Mouse (Mus musculus) Muller cell, postnatal 12 days (primary cell): ENCODE results near the gene BC005537.
A peak's percentile ranks its signal among the peaks of the same experiment; 100 is the strongest.
"Not testable (repeated sequence)": the region's sequence is repeated elsewhere in the genome, so short reads cannot be mapped to it uniquely, and the experiment has no call there.

Source experiments
- DNase-seq: peaks from one replicate; pipeline ENCODE4 v3.0.0-alpha.2; 2015; ENCODE audit errors: inconsistent ontology term

Gene BC005537

DNA sequence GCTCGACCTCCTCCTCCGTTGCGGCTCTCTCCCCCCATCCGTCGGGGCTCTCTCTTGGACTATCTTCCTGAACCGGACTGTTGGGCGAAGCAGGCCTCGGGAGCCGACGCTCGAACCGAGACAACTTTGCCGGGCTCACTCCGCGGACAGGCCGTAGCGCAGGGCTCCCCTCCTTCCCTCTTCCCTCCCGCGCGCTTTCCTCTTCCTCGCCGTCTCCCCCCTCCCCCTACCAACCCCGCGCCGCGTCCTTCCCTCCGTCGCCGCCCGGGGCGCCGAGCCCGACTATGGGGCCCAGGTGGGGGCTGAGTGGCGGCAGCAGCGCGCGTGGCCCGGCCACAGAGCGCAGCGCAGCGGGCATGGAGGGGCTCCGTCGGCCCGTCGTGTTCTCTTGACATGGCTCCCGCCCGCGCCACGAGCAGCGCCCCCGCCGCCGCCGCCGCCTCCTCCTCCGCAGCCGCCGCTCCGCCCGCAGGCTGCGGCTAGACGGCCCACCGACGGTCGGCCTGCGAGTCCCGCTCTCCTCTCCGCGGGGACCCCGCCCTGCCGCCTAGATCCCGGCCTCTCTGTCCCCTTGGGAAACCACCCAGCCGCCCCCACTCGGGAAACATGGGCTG lies at the start of gene BC005537:
Gene BC005537 (plus strand): TSS at position 350 of the 614 bp plus-strand sequence.
- no peak for DNase-seq

GRCm38 (mm10) chr13:24756756-24757155 lies 44.7 kb upstream of the BC005537 start:
- no peak for DNase-seq

DNA sequence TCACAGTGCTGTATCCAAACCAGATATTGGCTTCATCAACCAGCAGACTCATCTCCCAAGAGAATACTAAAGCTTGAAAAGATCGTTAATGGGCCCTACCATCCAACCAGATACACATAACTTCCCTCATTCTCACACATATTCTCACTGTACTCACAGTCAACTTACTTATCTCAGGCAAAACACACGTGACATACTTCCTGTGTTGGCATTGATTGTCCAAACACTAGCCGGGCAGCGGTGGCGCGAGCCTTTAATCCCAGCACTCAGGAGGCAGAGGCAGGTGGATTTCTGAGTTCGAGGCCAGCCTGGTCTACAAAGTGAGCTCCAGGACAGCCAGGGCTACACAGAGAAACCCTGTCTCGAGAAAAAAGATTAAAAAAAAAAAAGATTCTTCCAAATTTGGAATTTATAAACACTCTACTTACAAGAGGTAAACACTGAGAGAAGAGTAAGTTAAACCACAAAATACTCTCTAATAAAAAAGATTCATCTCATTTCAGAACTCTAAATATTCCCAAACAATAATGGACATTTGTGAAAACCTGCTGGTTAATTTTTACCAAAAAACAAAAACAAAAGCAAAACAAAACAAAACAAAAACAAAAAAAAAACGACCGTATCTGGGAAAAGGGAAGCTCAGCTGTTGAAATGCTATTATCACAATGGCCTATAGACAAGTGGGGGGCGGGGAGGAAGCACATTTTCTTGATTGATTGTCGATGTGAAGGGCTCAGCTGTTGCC lies 43.5 kb upstream of the BC005537 start:
- no peak for DNase-seq

DNA sequence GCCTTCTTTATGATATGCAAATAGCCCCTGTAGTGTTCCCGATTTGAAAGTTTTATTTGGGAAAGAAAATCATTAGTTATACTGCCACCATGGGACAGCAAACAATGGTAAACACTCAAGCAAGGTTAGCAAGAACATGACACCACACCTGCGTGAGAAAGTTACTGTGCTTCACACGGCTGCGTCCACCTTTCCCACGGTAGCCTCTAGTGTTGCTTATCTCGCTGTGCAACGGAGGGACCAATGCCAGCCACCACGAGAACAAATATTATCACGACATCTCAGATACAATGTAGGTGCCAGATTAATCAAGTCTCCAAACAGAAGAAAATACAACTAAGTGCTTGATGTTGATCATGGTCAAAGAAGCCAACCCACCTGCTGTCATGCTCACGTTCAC lies 42.0 kb upstream of the BC005537 start:
- DNase-seq, result no peak

DNA sequence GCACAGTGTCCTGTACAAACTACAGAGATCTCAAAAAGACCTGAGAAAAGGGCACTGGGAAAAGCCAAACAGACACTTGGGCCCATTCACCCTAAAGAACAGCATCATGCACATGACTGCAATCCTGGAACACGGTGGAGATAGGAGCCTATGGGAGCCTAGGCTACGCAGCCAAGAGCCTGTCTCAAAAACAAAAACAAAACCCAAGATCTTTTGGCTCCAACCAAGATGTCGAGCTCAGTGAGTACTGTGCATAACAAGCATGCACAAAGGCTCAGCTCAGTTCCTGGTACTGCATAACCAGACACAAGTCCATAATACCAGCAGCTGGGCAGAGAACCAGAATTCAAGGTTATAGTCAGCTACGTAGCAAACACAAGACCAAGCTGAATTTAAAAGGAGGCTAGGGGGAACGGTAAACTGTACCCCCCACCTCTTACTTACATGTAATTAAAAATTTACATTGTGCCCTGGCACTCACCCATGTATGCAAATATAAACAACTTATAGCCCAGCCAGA lies 41.0 kb upstream of the BC005537 start:
- no peak for DNase-seq

- no peak for DNase-seq
Observed at GRCm38 (mm10) chr13:24761083-24761402, 40.4 kb upstream of the BC005537 start.

DNA sequence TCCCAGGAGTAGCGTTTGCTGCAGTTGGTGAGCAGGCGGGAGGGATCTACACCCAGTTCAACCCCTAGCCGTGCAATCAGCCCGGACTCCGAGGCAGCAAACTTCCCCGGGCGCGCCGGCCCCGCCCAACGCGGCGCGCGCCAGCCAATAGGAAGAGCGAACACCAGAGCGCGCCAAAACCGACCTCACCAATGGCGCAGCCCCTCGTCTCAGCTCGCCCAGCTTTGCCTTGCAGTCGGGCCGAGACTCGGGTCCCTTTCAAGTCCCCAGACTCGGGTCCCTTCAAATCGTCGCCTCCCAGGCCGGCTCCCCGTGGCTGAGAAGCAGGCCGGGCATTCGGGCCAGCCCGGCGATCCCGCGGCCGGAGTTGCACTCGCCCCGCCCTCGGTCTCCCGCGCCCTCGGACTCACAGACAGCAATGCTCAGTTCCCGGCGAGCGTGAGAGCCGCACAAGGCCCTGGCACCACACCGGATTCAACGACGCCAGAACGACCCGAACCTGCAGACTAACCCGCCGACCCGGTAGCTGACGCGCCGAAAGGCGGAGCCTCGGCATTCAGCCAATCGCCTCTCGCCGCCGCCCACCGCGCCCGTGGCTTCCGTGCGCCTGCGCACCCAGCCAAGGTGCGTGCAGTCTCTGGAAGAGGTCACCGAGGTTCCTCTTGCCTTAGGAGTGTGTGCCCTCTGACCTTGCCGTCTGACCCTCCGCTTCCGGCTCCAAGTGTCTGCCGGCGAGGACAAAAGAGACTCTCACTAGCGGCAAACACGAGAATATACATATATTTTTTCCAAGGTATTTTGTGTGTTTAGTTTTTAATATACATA lies 39.8 kb upstream of the BC005537 start, which contains the start of gene Gmnn:
Gene Gmnn (minus strand): TSS at position 521 of the 825 bp plus-strand sequence.
- peak; percentile 96 for DNase-seq

DNA sequence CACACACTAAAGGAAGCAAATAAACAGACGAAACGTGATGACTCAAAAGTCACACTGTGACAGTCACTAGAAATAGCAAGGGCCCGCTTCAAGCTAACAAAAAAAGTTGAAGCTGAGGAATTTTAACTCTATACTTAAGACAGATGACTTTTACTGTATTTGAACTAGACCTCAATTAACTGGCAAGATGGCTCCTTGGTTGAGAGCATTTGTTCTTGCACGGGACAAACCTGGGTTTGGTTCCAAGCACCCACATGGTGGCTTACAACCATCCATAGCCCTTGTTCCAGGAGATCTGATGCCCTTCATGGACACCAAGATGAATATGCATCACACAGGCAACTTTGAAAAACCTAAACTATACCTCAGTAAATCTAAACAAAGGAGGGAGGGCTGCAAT lies 39.2 kb upstream of the BC005537 start:
- DNase-seq, result no peak

GRCm38 (mm10) chr13:24767809-24768208 lies 33.6 kb upstream of the BC005537 start:
- DNase-seq, result not testable (repeated sequence)

DNA sequence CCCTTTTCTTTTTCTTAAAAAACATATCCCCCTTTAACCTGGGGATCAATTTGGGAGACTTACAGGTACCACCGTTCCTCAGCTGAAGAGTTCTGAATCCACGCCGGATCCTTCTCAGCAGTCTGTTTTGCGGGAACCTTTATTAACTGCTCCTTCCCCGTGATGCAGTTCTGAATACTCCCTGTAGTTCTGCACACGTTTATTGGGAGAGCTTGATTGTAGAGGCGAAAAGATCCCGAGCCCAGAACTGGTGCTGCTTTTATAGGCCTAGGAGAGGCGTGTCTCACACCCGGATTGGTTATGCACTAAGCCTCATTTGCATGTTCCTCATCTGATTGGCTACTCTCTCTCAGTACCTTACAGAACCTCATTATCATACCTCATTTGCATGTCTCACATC lies 30.0 kb upstream of the BC005537 start:
- not testable (repeated sequence) for DNase-seq

DNA sequence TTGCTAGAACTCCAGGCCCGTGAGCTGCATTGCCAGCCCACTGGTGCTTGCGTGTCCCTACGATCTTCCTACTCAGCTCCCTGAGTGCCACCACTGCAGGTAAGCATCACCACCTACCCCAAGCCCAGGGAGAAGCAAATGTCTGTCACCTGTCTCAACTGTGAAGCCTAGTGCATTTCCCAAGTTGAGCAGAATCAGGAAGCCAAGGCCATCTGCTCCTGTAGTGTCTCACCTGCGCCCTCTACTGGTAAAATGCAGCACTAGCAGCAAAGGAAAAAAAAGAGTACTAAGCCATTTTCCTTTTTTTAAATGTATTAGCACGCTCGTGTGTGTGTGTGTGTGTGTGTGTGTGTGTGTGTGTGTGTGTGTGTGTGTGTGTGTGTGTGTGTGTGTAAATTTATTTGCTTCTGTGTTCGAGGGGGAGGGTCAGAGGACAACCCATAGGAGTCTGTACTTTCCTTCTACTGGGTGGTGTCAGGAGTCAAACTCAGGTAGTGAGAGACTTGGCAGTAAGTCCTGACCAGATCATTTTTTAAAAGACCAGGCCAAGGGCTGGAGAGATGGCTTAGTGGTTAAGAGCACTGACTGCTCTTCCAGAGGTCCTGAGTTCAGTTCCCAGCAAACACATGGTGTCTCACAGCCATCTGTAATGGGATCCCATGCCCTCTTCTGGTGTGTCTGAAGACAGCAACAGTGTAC lies 25.2 kb upstream of the BC005537 start:
- peak; percentile 29 for DNase-seq

GRCm38 (mm10) chr13:24778026-24778425 lies 23.4 kb upstream of the BC005537 start:
- DNase-seq, result no peak

GRCm38 (mm10) chr13:24778706-24779380 lies 22.6 kb upstream of the BC005537 start:
- no peak for DNase-seq

DNA sequence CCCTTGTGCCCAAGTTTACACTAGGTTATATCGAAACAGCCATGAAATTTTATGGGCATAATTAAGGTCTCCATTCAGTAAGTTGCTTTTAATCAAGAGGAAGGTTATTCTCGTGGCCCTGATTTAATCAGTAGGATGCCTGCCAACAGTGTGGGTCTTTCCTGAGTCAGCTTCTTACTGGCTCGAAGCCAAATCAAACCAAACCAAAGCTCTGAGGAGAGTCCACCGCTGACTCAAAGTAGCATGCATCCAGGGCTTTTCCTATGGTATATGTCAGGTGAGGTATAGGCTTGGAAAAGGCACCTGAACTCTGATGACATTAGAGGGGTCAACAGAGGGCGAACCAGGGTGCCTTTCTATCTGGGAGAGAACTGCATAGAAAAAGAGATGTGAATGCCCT lies 19.5 kb upstream of the BC005537 start:
- DNase-seq, result peak; percentile 27

DNA sequence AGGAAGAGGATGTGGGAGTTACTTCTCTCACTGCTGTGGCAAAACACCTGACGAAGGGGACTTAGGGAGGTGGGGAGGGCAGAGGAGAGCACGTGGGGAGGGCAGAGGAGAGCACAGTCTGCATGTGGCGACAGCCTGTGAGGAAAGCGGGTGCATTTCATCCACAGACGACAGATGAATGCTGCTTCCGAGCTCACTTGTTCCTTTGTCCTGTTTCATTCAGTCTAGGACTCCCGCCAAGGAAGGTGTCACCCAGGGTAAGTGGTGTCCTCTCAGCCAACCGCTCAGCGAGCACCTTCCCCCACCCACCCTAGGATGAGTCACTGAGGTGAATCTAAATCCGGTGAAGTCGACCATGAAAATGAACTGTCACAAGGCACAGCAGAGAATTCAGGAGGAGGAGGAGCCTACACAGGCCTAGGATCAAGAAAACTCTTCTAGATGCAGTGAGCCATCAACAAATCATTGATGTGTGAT lies 15.4 kb upstream of the BC005537 start:
- peak; percentile 85 for DNase-seq

DNA sequence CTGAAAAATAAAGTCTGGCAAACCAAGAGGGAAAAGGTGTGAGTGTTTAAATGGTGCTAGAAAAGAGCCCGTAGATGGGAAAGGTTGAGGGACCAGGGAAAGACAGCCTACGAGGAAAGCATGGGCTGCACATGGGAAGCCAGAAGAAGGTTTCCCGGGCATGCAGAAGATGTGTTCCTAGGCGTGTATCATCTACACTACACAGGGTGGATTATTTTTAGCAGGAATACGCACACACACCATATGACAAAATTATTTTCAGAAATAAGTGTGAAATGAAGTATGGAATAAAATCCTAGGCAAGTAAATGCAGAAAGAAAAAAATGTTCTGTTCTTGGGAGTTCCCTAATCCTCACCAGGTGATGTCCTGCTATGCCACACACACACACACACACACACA lies 14.0 kb upstream of the BC005537 start:
- no peak for DNase-seq

- no peak for DNase-seq
Observed at GRCm38 (mm10) chr13:24791349-24791748, 10.1 kb upstream of the BC005537 start.

- peak; percentile 84 for DNase-seq
Observed at GRCm38 (mm10) chr13:24792411-24793045, 8.9 kb upstream of the BC005537 start.

GRCm38 (mm10) chr13:24798686-24799085 lies 2.8 kb upstream of the BC005537 start:
- no peak for DNase-seq

DNA sequence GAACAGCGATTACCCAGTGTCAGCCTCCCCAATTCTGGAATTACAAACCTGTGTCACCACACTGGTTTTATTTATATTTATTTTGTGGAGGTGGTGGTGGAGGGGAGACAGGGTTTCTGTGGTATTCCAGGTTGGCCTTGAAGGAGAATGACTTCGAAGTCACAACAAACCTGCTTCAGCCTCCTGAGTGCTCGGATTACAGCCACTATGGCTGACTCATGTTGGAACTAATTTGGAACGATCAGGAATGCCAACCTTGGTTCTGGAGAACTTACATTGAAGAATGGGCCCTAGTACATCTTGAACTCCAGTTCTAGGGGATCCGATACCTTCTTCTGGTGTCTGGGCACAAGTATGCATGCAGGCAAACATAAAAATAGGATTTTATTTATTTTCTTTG lies 2.1 kb upstream of the BC005537 start:
- DNase-seq, result no peak
